In genomic region chr2:18807961-18808360, GRCm38 (mm10) we compare ENCODE assay signal across 25 mouse cellular contexts.
A peak's percentile ranks its signal among the peaks of the same experiment; 100 is the strongest.
DNase-seq lines count a peak whose midpoint lies in the region; ATAC-seq and TF ChIP-seq lines count a peak whose summit lies in the region.
"Had no signal": no experiment of that assay in that cellular context is flagged by ENCODE, and none has a peak within 500 bp of the region (broad histone marks: within the 10 kb centered on the region; RNA-seq: fewer than 3 reads in every experiment).

No protein-coding gene starts in this region.

- TF ChIP-seq CTCF in lung, embryonic 14.5 days (IDR thresholded peaks at IDR 0.05; ENCODE audit: low read depth) = no peak

- no peaks in the 10 kb centered on the region for H3K27me3 ChIP-seq in intestine, embryonic 16.5 days (replicated peaks; ENCODE audit: control insufficient read depth, insufficient read depth, low read length)
- 0 out of 2 replicates have a peak, but pooled peaks cover 2% of the 10 kb centered on the region for H3K27me3 ChIP-seq in intestine, embryonic 15.5 days (replicated peaks)
- peaks cover 4% of the 10 kb centered on the region for H3K27me3 ChIP-seq in lung, embryonic 14.5 days (ENCODE audit: insufficient read depth, low read length)
- H3K27me3 ChIP-seq in embryonic facial prominence, embryonic 10.5 days (replicated peaks; ENCODE audit: low read depth, poor library complexity, severe bottlenecking) = peaks cover 27% of the 10 kb centered on the region

- WGBS in intestine, embryonic 16.5 days = 67% methylated on average over 2 of the region's 2 CpGs
- WGBS in intestine, embryonic 15.5 days = 78% methylated on average over 2 of the region's 2 CpGs
- 63% methylated on average over 2 of the region's 2 CpGs for WGBS in lung, embryonic 14.5 days
- 46% methylated on average over 2 of the region's 2 CpGs for WGBS in embryonic facial prominence, embryonic 10.5 days

- H3K9ac ChIP-seq in intestine, embryonic 16.5 days (ENCODE audit: low read depth, low read length) = no peak overlapping the region
- no peak overlapping the region for H3K9ac ChIP-seq in intestine, embryonic 15.5 days
- no peak overlapping the region for H3K9ac ChIP-seq in lung, embryonic 14.5 days
- H3K9ac ChIP-seq: embryonic facial prominence, embryonic 15.5 days; forebrain, embryonic 12.5 days; hindbrain, embryonic 14.5 days had no signal

- H3K4me3 ChIP-seq in intestine, embryonic 16.5 days (ENCODE audit: low read length) = no peak overlapping the region
- no peak overlapping the region for H3K4me3 ChIP-seq in intestine, embryonic 15.5 days (replicated peaks)
- no peak overlapping the region for H3K4me3 ChIP-seq in lung, embryonic 14.5 days (ENCODE audit: low read depth, low read length)
- no peak overlapping the region for H3K4me3 ChIP-seq in embryonic facial prominence, embryonic 10.5 days
- H3K4me3 ChIP-seq: embryonic facial prominence, embryonic 15.5 days; forebrain, embryonic 12.5 days had no signal

- ATAC-seq in intestine, embryonic 16.5 days = peak; percentile 48; the same call in 1 of the 2 replicates
- no peak for ATAC-seq in intestine, embryonic 15.5 days
- peak; percentile 47; the same call in 1 of the 2 replicates for ATAC-seq in lung, embryonic 14.5 days (ENCODE audit: insufficient read depth)
- no peak for ATAC-seq in erythroid progenitor cell, adult 5-6 weeks (replicated peaks; ENCODE audit: low FRiP score, poor library complexity, severe bottlenecking)
- ATAC-seq: activated CD4-positive, CD25-positive, alpha-beta regulatory T cell, adult 4 months; forebrain, embryonic 16.5 days; hindbrain, postnatal 0 days; inflammation-experienced regulatory T-cells, adult 6 months had no signal

- no peaks in the 10 kb centered on the region; the same call in 1 of the 2 replicates for H3K4me1 ChIP-seq in intestine, embryonic 16.5 days (ENCODE audit: control insufficient read depth, insufficient read depth, low read length)
- H3K4me1 ChIP-seq in intestine, embryonic 15.5 days (replicated peaks) = no peaks in the 10 kb centered on the region
- H3K4me1 ChIP-seq in lung, embryonic 14.5 days (ENCODE audit: insufficient read depth) = no peaks in the 10 kb centered on the region
- peaks cover 6% of the 10 kb centered on the region for H3K4me1 ChIP-seq in embryonic facial prominence, embryonic 10.5 days
- H3K4me1 ChIP-seq: embryonic facial prominence, embryonic 15.5 days had no signal

- DNase-seq in lung, embryonic 14.5 days = peak; percentile 50
- DNase-seq in lung, postnatal 4 days = no peak
- peak; percentile 3 for DNase-seq in 3T3-L1 (ENCODE audit: low read depth, low spot score)
- DNase-seq in embryonic facial prominence, embryonic 10.5 days (ENCODE audit: low spot score) = peak; percentile 16
- DNase-seq: adrenal gland, adult 8-10 months; adrenal gland, postnatal 25 days; cerebellum, adult 11-12 months; cerebellum, adult 8-10 months; cerebellum, postnatal 10 days; cerebellum, postnatal 36 days; embryo, embryonic 11 days; gastrocnemius, postnatal 10 days; gastrocnemius, postnatal 36 days; heart, postnatal 36 days had no signal

- H3K4me2 ChIP-seq in intestine, embryonic 16.5 days (ENCODE audit: low read depth, low read length) = no peak overlapping the region
- no peak overlapping the region for H3K4me2 ChIP-seq in intestine, embryonic 15.5 days (replicated peaks)
- no peak overlapping the region for H3K4me2 ChIP-seq in lung, embryonic 14.5 days
- H3K4me2 ChIP-seq: embryonic facial prominence, embryonic 15.5 days; forebrain, embryonic 12.5 days; heart, embryonic 11.5 days; hindbrain, embryonic 14.5 days had no signal

- H3K27ac ChIP-seq in intestine, embryonic 16.5 days (ENCODE audit: low read length) = no peak overlapping the region
- no peak overlapping the region for H3K27ac ChIP-seq in intestine, embryonic 15.5 days
- H3K27ac ChIP-seq in lung, embryonic 14.5 days (ENCODE audit: low read depth) = no peak overlapping the region
- no peak overlapping the region for H3K27ac ChIP-seq in embryonic facial prominence, embryonic 10.5 days (replicated peaks)
- H3K27ac ChIP-seq: embryonic facial prominence, embryonic 15.5 days; forebrain, embryonic 12.5 days; hindbrain, embryonic 14.5 days; hindbrain, postnatal 0 days had no signal

- H3K36me3 ChIP-seq in intestine, embryonic 16.5 days (ENCODE audit: control insufficient read depth, insufficient read depth, low read length) = no peaks in the 10 kb centered on the region
- no peaks in the 10 kb centered on the region for H3K36me3 ChIP-seq in intestine, embryonic 15.5 days
- H3K36me3 ChIP-seq in lung, embryonic 14.5 days (ENCODE audit: insufficient read depth) = no peaks in the 10 kb centered on the region
- H3K36me3 ChIP-seq in embryonic facial prominence, embryonic 10.5 days (replicated peaks) = no peaks in the 10 kb centered on the region
- H3K36me3 ChIP-seq: embryonic facial prominence, embryonic 15.5 days; forebrain, embryonic 12.5 days had no signal

- no peaks in the 10 kb centered on the region for H3K9me3 ChIP-seq in intestine, embryonic 16.5 days (ENCODE audit: control insufficient read depth, low read length)
- no peaks in the 10 kb centered on the region for H3K9me3 ChIP-seq in intestine, embryonic 15.5 days
- H3K9me3 ChIP-seq in lung, embryonic 14.5 days (ENCODE audit: low read depth, low read length) = no peaks in the 10 kb centered on the region
- no peaks in the 10 kb centered on the region for H3K9me3 ChIP-seq in embryonic facial prominence, embryonic 10.5 days
- H3K9me3 ChIP-seq: embryonic facial prominence, embryonic 15.5 days; forebrain, embryonic 12.5 days had no signal

Comparison
In these comparisons a context has a peak if more than half of its experiments do, and no peak if none do; other contexts are left out.
1. ATAC-seq: peak in intestine, embryonic 16.5 days (single experiment) and lung, embryonic 14.5 days (single experiment); none in intestine, embryonic 15.5 days (single experiment) and erythroid progenitor cell, adult 5-6 weeks (single experiment).
2. DNase-seq: peak in lung, embryonic 14.5 days (single experiment), 3T3-L1 (single experiment) and embryonic facial prominence, embryonic 10.5 days (single experiment); none in lung, postnatal 4 days (0 of 2).